Mouse (Mus musculus) adrenal gland, adult 10 weeks (tissue): ENCODE measurements around the gene Hpcal4. TPM values are rescaled to one million over a fixed set of nuclear protein-coding genes. Genes with fewer than 3 reads are reported as not detected.

ENCODE experiments used
- polyA plus RNA-seq: library from polyadenylated mRNA; stranded (reverse); fragments of 350-450 nt; fragmentation: Illumina TruSeq; extraction: RNeasy Lipid Tissue Mini Kit (QIAGEN cat#74804); gene quantifications from one replicate; pipeline ENCODE4 v1.2.3, GENCODE M21; 2014; ENCODE audit warnings: low read depth, low replicate concordance

Gene Hpcal4
- 2.1 TPM for polyA plus RNA-seq

DNA sequence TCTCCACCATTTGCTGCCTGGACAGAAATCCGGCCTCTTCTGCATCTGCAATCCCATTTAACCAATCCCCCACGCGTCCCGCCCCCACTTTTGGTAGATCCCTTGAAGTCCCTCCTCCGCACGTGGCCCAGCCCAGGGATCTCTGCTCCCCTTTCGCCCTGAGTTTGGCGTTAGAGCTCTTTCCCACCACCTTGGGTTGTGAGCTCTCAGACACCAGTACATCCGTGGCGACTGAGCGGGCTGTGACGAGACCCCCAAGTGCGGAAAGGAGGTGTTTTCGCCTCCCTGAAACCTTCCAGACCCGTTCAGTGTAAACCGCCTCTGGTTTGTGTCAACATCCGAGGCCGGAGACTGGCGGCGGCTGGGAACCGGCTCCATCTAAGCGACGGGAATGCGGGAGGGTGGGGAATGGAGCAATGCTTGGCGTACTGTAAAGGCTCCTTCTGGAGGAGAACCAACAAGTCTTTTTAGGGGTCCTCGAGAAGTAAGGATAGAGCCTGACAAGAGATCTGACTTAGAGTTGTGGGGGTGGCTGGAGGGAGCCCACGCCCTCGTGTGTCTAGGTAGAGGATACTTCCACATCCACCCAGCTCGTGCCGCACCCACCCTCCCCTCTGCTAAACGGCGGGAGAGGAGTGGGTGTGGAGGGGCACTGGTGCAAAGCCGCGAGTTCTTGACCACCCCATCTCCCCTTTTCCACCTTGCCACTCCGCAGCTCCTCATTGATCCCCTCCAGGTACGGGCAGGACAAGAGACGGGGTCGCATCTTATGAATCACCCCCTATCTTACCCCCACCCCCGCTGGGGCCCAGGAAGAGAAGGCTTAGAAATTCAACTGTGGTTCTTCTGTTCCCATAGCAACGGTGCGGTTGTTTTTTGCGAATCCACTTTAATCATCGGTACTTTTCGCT lies at the start of gene Hpcal4:
Hpcal4 (plus strand) TSS at position 900 of the 911 bp plus-strand sequence.

DNA sequence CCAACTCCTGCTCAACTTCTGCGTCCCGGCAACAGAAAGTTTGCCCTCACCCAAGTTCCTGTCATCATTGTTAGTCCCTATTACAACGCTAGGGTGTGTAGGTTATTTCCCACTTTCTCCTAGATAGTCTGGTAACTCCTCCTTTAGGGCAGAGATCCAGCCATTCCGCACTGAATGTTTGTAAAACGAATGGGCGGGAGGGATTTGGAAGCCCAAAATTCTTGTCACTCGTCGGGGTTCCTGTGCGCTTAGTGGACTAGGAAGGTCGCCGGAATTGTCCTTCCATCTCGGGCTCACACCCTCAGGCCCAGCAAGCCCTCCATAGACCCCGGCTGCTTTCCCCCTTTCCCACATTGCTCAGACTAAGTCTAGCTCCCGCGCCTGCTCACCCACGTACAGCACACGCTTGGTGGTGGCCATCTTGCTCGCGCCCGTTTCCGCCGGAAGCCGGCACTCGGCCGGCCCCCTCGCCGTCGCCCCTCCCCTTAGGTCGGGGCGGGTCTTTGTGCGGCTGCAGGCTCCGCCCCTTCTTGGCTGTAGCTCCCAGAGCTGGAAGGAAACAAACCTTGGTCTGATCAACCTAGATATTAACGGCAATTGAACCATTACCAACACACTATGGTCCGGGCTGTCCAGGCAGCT lies 43.4 kb upstream of the Hpcal4 start, which contains the start of gene Ppie:
Ppie (minus strand) TSS at position 439 of the 642 bp plus-strand sequence.

DNA sequence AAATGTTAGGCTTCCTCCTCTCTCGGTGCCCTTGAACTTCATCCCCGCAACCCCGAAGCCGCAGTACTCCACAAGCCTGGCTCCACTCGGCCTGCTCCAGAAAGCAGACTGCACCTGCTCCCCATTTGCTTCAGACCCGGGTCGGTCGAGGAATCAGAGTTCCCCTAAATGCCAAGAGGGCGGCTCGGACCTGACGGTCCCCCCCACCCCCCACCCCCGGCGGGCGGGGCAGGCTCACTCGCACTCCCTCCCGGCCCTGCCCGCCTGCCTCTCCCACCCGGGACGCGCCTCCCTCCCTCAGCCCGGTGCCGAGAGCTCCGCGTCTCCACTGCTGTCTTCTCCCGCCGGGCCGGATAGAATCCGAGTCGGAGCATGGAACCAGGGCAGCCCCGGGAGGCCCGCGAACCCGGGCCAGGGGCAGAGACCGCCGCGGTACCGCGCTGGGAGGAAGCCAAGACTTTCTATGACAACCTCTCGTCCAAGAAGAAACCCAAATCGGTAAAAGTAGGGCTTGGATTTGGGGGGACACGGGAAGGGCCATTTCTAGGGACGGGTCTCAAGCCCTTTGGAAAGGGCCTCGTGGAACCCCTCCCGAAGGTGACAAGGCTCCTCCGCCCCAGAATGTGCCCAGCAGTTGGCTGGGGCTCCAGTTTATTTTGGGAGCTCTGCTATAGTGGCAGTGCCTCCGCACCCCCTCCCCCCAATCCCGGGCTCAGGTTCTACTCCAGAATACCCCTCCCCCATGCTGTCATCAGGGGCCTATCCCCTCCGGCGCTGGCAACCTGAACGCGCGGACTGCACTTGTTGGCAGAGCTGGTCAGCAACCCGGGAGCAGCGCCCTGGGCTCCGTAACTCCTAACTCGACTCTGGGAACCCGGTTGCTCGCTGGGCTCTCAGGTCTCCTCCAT lies 18.4 kb downstream of the Hpcal4 start, which contains the start of gene Nt5c1a:
Nt5c1a (plus strand) TSS at position 319 of the 908 bp plus-strand sequence.

DNA sequence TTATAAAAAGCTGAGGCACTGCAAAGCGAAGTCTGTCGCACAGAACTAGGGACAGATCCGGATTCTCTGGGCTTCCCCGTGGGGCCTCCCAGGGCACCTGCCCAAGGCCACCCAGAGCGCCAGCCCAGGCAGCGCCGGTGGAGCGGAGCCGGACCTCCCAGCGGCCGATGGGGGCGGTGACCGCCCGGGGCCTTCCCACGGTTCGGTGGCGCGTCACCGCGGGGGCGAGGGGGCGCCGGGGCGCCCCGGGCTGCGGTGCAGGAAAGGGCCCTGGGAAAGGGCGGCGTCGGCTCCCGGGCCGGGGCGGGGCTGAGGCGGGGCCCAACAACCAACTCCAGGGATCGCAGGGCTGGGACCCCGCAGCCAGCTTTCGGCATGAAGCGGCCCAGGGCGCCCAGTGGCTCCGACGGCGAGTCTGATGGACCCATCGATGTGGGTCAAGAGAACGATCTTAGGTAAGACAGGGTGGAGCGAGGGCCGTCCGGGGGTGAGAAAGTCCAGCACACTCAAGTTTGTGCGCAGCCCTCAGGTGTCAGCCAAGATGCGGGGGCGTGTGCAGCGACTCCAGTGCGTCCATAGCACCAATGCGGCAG lies 50.6 kb downstream of the Hpcal4 start, which contains the start of gene Heyl:
Heyl (plus strand) TSS at position 65 of the 593 bp plus-strand sequence.

Other genes starting within 250 kb of the Hpcal4 start
- gene Mfsd2a, start 222.0 kb upstream of the Hpcal4 start, polyA plus RNA-seq: 0.35 TPM
- gene Mycl, start 187.6 kb upstream of the Hpcal4 start, polyA plus RNA-seq: 0.23 TPM
- gene Trit1, start 166.6 kb upstream of the Hpcal4 start, polyA plus RNA-seq: 24.0 TPM
- gene Bmp8b, start 78.1 kb upstream of the Hpcal4 start, polyA plus RNA-seq: not detected
- not detected for gene Oxct2b, start 67.0 kb upstream of the Hpcal4 start, polyA plus RNA-seq
- 24.7 TPM for gene Ppie, start 43.3 kb upstream of the Hpcal4 start, polyA plus RNA-seq
- gene Nt5c1a, start 18.3 kb downstream of the Hpcal4 start, polyA plus RNA-seq: 2.0 TPM
- gene Heyl, start 50.3 kb downstream of the Hpcal4 start, polyA plus RNA-seq: 2.4 TPM
- gene Pabpc4, start 79.1 kb downstream of the Hpcal4 start, polyA plus RNA-seq: 27.8 TPM
- not detected for gene Oxct2a, start 140.4 kb downstream of the Hpcal4 start, polyA plus RNA-seq
- gene Bmp8a, start 160.0 kb downstream of the Hpcal4 start, polyA plus RNA-seq: not detected